Mouse (Mus musculus) gastrocnemius, adult 8-10 months (tissue): Measurements from ENCODE around the gene Fbn1. TPM values are rescaled to one million over a fixed set of nuclear protein-coding genes. Genes with fewer than 3 reads are reported as not detected.

Experiments used
- DNase-seq, 2 experiments: peaks; one replicate each; pipeline ENCODE4 v3.0.0; 2022; ENCODE audit warnings: low spot score in 2 of 2
- total RNA-seq, 4 experiments: library from RNA; stranded (reverse); gene quantifications; 2 replicates each; pipeline ENCODE4 v1.2.4; 2022

Fbn1 gene
- total RNA-seq, 4 experiments from 2014 or later = 10.9 to 21.0 (median 17.8) TPM

GRCm38 (mm10) chr2:125456059-125456789 is 51.6 kb downstream of the Fbn1 start:
- no peak for DNase-seq

GRCm38 (mm10) chr2:125454781-125455180 is 53.0 kb downstream of the Fbn1 start:
- DNase-seq = no peak

GRCm38 (mm10) chr2:125452369-125453097 is 55.3 kb downstream of the Fbn1 start:
- DNase-seq = no peak

GRCm38 (mm10) chr2:125449361-125449760 is 58.4 kb downstream of the Fbn1 start:
- no peak for DNase-seq

- peak; percentile 14 to 16 for DNase-seq
Measured at GRCm38 (mm10) chr2:125448881-125449280, 58.9 kb downstream of the Fbn1 start.

DNA sequence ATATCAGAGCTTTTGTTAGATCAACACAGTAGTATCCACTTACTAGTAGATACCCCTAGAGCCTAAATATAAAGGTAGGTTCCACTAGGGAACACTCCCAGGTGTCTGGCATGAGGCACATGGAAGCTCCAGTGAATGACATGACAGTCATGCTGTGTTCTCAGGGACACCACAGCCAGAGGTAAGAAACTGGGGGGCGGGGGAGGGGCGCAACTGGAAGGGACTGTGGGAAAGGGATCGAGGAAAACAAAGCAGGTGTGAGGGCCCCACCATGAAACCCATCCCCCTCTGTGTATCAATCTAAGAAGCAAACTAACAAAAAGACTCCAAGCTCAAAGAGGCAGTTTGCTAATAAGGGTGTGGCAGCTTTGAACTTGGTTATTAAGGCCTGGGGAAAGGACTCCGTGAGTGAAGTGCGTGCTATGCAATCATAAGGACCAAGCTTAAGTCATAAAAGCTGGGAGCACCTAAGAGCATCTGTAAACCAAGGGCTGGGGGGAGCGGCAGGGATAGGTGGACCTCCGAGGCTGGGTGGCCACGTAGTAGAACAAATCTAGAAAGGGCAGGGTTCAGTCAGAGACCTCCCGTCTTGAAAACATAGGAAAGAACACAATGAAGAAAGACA is 60.4 kb downstream of the Fbn1 start:
- DNase-seq = no peak

DNA sequence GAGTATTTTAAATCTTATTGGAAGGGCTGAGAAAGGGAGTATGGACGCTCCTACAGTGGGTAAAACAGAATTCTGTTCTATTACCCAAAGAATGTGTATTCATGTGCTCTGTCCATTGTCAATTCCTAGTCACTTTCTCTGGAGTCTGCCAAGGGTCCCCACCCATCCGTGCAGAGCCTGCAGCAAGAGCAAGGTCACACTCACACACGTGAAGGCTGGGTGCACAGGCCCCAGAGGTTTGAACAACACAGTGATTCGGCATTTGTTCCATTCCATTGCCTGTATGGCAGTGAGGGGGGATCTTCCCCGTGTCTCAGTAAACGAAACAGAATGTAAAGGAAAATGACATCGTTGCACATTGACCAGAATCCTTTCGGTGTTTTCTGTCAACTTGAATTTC is 69.4 kb downstream of the Fbn1 start:
- DNase-seq = no peak

DNA sequence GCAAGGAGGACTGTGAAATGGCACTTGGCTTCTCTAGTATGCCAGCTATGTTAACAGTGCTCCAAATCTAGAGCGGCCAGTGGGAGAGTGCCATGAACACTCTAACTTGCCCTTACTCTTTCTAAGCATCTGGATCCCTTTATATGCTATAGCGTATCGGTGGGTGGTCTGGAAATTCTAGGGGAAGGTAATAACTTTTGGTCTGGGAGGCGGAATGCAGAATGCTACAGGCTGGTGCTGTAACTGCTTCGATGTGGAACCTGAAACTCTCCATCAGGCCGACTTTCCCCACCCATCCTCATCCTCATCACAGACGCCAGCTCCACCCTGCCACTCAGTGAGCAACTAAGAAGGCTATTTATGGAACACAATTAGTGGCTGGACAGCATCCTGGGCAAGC is 71.6 kb downstream of the Fbn1 start:
- DNase-seq = no peak

GRCm38 (mm10) chr2:125433524-125433923 is 74.3 kb downstream of the Fbn1 start:
- no peak for DNase-seq

- DNase-seq = no peak
Measured at GRCm38 (mm10) chr2:125431491-125431890, 76.3 kb downstream of the Fbn1 start.

GRCm38 (mm10) chr2:125428811-125429438 is 78.9 kb downstream of the Fbn1 start:
- peak; percentile 40 to 67 for DNase-seq

DNA sequence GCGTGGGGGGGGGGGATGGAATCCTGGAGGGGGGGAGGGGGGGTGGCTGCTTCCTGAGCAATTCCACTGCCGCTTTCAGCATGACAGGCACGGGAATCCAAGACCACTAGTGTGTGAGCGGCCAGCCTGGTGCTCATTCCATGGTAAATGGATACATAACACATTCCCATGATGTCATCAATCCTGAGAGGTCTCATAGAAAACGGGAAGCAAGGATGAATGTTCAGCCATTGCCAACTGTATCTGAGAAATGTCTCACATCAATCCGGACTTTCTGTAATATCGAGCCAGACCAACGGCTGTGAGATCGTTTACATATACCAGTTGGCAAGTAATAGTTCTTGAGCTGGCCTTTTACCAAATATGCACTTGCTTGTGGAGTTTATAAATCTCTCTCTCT is 87.2 kb downstream of the Fbn1 start:
- no peak for DNase-seq

GRCm38 (mm10) chr2:125419681-125420080 is 88.1 kb downstream of the Fbn1 start:
- no peak for DNase-seq

GRCm38 (mm10) chr2:125418546-125418945 is 89.2 kb downstream of the Fbn1 start:
- no peak for DNase-seq

GRCm38 (mm10) chr2:125416541-125417245 is 91.1 kb downstream of the Fbn1 start:
- no peak for DNase-seq

DNA sequence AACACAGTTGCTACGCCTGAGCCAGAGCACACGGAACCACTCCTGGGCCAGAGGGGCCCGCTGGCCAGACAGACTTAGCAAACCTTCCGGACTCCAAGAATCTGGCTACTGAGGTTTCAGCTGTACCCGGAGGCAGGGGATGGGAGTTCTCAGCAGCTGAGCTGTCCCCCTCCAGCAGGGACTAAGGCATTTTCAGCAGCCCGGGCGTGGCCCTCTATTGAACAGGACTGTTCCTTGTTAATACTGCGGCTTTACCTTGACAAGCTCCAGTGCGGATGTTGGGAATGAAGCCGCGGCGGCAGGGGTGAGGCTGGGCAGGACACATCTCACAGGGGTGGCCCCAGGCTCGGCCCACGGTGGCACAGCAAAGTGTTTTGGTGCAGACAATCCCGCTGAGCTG is 95.4 kb downstream of the Fbn1 start:
- DNase-seq = no peak

- DNase-seq = no peak
Measured at GRCm38 (mm10) chr2:125411777-125412176, 96.0 kb downstream of the Fbn1 start.

- no peak for DNase-seq
Measured at GRCm38 (mm10) chr2:125404509-125405105, 103.2 kb downstream of the Fbn1 start.

DNA sequence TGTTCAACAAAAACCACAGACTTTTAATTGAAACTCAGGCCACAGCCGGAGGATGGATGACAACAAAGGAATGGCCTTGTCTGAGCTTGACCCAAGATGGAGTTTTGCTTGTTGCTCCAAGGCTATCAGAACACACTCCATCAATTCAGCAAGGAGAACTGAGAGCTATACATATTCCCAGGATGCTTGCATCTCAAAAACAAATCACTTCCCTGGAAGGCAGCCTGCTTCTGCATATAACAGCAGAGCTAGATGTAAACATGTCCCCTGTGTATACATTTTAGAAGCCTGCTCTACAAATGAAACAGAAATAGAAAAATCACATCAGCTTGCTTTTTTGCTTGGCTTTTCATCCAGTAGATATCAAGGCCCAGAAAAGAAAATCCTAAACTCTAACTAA is 105.5 kb downstream of the Fbn1 start:
- DNase-seq = no peak

GRCm38 (mm10) chr2:125400121-125400520 is 107.7 kb downstream of the Fbn1 start:
- no peak for DNase-seq

DNA sequence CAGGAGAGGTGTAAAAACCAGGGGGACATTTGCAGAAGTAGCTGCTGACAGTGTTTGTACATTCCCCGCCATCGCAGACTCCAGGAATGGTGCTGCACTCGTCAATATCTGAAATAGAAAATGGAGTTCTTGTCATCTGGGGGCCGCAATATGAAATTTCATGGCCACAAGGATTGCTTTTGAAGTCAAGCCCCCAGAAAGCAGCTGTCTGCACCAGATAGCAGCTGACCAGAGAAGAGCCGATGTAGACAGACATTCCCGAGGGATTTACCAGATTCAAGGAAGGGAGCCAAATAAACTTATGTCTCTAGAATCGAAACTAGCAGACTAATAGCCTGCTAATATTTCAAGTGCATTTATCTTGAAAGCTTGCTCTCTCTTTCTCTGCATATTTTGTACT is 110.0 kb downstream of the Fbn1 start:
- DNase-seq = no peak
